Mouse (Mus musculus): ENCODE data around the gene Gm49321.

The Gm49321 gene

GRCm38 (mm10) chr12:73948415-73948814 lies 11.0 kb downstream of the Gm49321 start:
- no peak for DNase-seq (ENCODE audit: extremely low read depth, low read depth)

GRCm38 (mm10) chr12:73949318-73950058 lies 12.0 kb downstream of the Gm49321 start:
- DNase-seq (ENCODE audit: extremely low read depth, low read depth): no peak

GRCm38 (mm10) chr12:73952879-73953278 lies 15.4 kb downstream of the Gm49321 start:
- peak; percentile 59 for DNase-seq (ENCODE audit: extremely low read depth, low read depth)

GRCm38 (mm10) chr12:73953420-73954186 lies 16.1 kb downstream of the Gm49321 start:
- DNase-seq (ENCODE audit: extremely low read depth, low read depth): peak; percentile 80

GRCm38 (mm10) chr12:73954785-73955184 lies 17.3 kb downstream of the Gm49321 start:
- DNase-seq (ENCODE audit: extremely low read depth, low read depth): no peak

GRCm38 (mm10) chr12:73957676-73958075 lies 20.2 kb downstream of the Gm49321 start:
- DNase-seq (ENCODE audit: extremely low read depth, low read depth): no peak

- no peak for DNase-seq (ENCODE audit: extremely low read depth, low read depth)
Observed at GRCm38 (mm10) chr12:73958830-73959229, 21.4 kb downstream of the Gm49321 start.

GRCm38 (mm10) chr12:73964291-73965281 lies 27.1 kb downstream of the Gm49321 start, which contains the start of gene Snapc1:
Gene Snapc1 (plus strand): TSS chr12:73964481.
- DNase-seq (ENCODE audit: extremely low read depth, low read depth): peak; percentile 90

GRCm38 (mm10) chr12:73969142-73969541 lies 31.7 kb downstream of the Gm49321 start:
- no peak for DNase-seq (ENCODE audit: extremely low read depth, low read depth)

GRCm38 (mm10) chr12:73974584-73974983 lies 37.1 kb downstream of the Gm49321 start:
- no peak for DNase-seq (ENCODE audit: extremely low read depth, low read depth)

- no peak for DNase-seq (ENCODE audit: extremely low read depth, low read depth)
Observed at GRCm38 (mm10) chr12:73978144-73978543, 40.7 kb downstream of the Gm49321 start.

- no peak for DNase-seq (ENCODE audit: extremely low read depth, low read depth)
Observed at GRCm38 (mm10) chr12:73979667-73980066, 42.2 kb downstream of the Gm49321 start.

GRCm38 (mm10) chr12:73982533-73982932 lies 45.1 kb downstream of the Gm49321 start:
- no peak for DNase-seq (ENCODE audit: extremely low read depth, low read depth)

GRCm38 (mm10) chr12:73986299-73986698 lies 48.8 kb downstream of the Gm49321 start:
- no peak for DNase-seq (ENCODE audit: extremely low read depth, low read depth)

- no peak for DNase-seq (ENCODE audit: extremely low read depth, low read depth)
Observed at GRCm38 (mm10) chr12:73988393-73989008, 51.0 kb downstream of the Gm49321 start.

GRCm38 (mm10) chr12:73989594-73989993 lies 52.1 kb downstream of the Gm49321 start:
- peak; percentile 27 for DNase-seq (ENCODE audit: extremely low read depth, low read depth)

GRCm38 (mm10) chr12:73996906-73997296 lies 59.4 kb downstream of the Gm49321 start:
- no peak for DNase-seq (ENCODE audit: extremely low read depth, low read depth)

- DNase-seq (ENCODE audit: extremely low read depth, low read depth): no peak
Observed at GRCm38 (mm10) chr12:73997297-73998127, 60.1 kb downstream of the Gm49321 start, which contains the start of gene Syt16. Gene Syt16 (plus strand): TSS chr12:73997661.

- DNase-seq (ENCODE audit: extremely low read depth, low read depth): no peak
Observed at GRCm38 (mm10) chr12:73998128-73998456, 60.6 kb downstream of the Gm49321 start.

- no peak for DNase-seq (ENCODE audit: extremely low read depth, low read depth)
Observed at GRCm38 (mm10) chr12:74002449-74002848, 65.0 kb downstream of the Gm49321 start.
